Mouse (Mus musculus): ENCODE measurements around the gene Anxa9. TPM values are rescaled to one million over a fixed set of nuclear protein-coding genes. Genes with fewer than 3 reads are reported as not detected.
A peak's percentile ranks its signal among the peaks of the same experiment; 100 is the strongest.

The Anxa9 gene
- polyA plus RNA-seq, 1 experiment from 2014 or later = 0.28 TPM

GRCm38 (mm10) chr3:95315094-95315843 is 8.3 kb upstream of the Anxa9 start:
- peak overlapping the region; percentile 99 for H3K9ac ChIP-seq (replicated peaks; ENCODE audit: low read depth, low read length)
- H3K4me1 ChIP-seq (ENCODE audit: control insufficient read depth, insufficient read depth, low read length) = peaks cover 12% of the 10 kb centered on the region; the same call in 1 of the 2 replicates
- peak overlapping the region; percentile 43 for H3K4me2 ChIP-seq (ENCODE audit: low read depth, low read length)
- peak overlapping the region; percentile 90 for H3K4me3 ChIP-seq (ENCODE audit: low read depth, low read length)
- H3K27me3 ChIP-seq (ENCODE audit: control insufficient read depth, insufficient read depth, low read length) = no peaks in the 10 kb centered on the region
- H3K36me3 ChIP-seq (ENCODE audit: control insufficient read depth, insufficient read depth, low read length) = peaks cover 3% of the 10 kb centered on the region
- under 1% methylated on average over 66 of the region's 71 CpGs for WGBS
- H3K27ac ChIP-seq (ENCODE audit: low read depth, low read length) = peak overlapping the region; percentile 85
- ATAC-seq (ENCODE audit: low read depth) = peak; percentile 91
- H3K9me3 ChIP-seq (ENCODE audit: control insufficient read depth, low read length) = no peaks in the 10 kb centered on the region

- H3K27me3 ChIP-seq (ENCODE audit: control insufficient read depth, insufficient read depth, low read length) = no peaks in the 10 kb centered on the region
- H3K9me3 ChIP-seq (ENCODE audit: control insufficient read depth, low read length) = no peaks in the 10 kb centered on the region
- H3K4me3 ChIP-seq (ENCODE audit: low read depth, low read length) = peak within 1 kb of the TSS; percentile 90
- 2% methylated on average over 26 of the region's 27 CpGs for WGBS
- peak within 1 kb of the TSS; percentile 43 for H3K4me2 ChIP-seq (ENCODE audit: low read depth, low read length)
- peak within 1 kb of the TSS; percentile 85 for H3K27ac ChIP-seq (ENCODE audit: low read depth, low read length)
- no peaks in the 10 kb centered on the region for H3K36me3 ChIP-seq (ENCODE audit: control insufficient read depth, insufficient read depth, low read length)
- H3K9ac ChIP-seq (replicated peaks; ENCODE audit: low read depth, low read length) = peak within 1 kb of the TSS; percentile 99
- peak; percentile 39; the same call in 1 of the 2 replicates for ATAC-seq (ENCODE audit: low read depth)
- peaks cover 12% of the 10 kb centered on the region; the same call in 1 of the 2 replicates for H3K4me1 ChIP-seq (ENCODE audit: control insufficient read depth, insufficient read depth, low read length)
Observed at GRCm38 (mm10) chr3:95314486-95315093, 7.6 kb upstream of the Anxa9 start, which contains the start of gene Cers2. Cers2 (plus strand) TSS chr3:95314791.

GRCm38 (mm10) chr3:95314075-95314474 is 7.1 kb upstream of the Anxa9 start:
- 74% methylated on average over 6 of the region's 6 CpGs for WGBS
- Histone ChIP-seq H3K36me3 (ENCODE audit: control insufficient read depth, insufficient read depth, low read length) (no peaks in the 10 kb centered on the region), H3K4me1 (ENCODE audit: control insufficient read depth, insufficient read depth, low read length) (peaks cover 12% of the 10 kb centered on the region; the same call in 1 of the 2 replicates), H3K9ac (replicated peaks; ENCODE audit: low read depth, low read length) (no peak overlapping the region), H3K27me3 (ENCODE audit: control insufficient read depth, insufficient read depth, low read length) (no peaks in the 10 kb centered on the region), H3K27ac (ENCODE audit: low read depth, low read length) (no peak overlapping the region), H3K4me2 (ENCODE audit: low read depth, low read length) (no peak overlapping the region; the same call in 1 of the 2 replicates), H3K4me3 (ENCODE audit: low read depth, low read length) (no peak overlapping the region), H3K9me3 (ENCODE audit: control insufficient read depth, low read length) (no peaks in the 10 kb centered on the region)
- no peak for ATAC-seq (ENCODE audit: low read depth)

GRCm38 (mm10) chr3:95313476-95313875 is 6.5 kb upstream of the Anxa9 start:
- H3K9me3 ChIP-seq (ENCODE audit: control insufficient read depth, low read length) = no peaks in the 10 kb centered on the region
- no peak overlapping the region for H3K4me2 ChIP-seq (ENCODE audit: low read depth, low read length)
- no peak overlapping the region for H3K4me3 ChIP-seq (ENCODE audit: low read depth, low read length)
- no peak overlapping the region for H3K9ac ChIP-seq (replicated peaks; ENCODE audit: low read depth, low read length)
- no peaks in the 10 kb centered on the region for H3K36me3 ChIP-seq (ENCODE audit: control insufficient read depth, insufficient read depth, low read length)
- no peak overlapping the region for H3K27ac ChIP-seq (ENCODE audit: low read depth, low read length)
- ATAC-seq (ENCODE audit: low read depth) = no peak
- H3K4me1 ChIP-seq (ENCODE audit: control insufficient read depth, insufficient read depth, low read length) = peaks cover 12% of the 10 kb centered on the region; the same call in 1 of the 2 replicates
- H3K27me3 ChIP-seq (ENCODE audit: control insufficient read depth, insufficient read depth, low read length) = no peaks in the 10 kb centered on the region
- 39% methylated on average over 7 of the region's 7 CpGs for WGBS

- no peak overlapping the region for H3K4me3 ChIP-seq (ENCODE audit: low read depth, low read length)
- ATAC-seq (ENCODE audit: low read depth) = no peak
- WGBS = 81% methylated on average over 6 of the region's 6 CpGs
- no peaks in the 10 kb centered on the region for H3K27me3 ChIP-seq (ENCODE audit: control insufficient read depth, insufficient read depth, low read length)
- no peak overlapping the region for H3K9ac ChIP-seq (replicated peaks; ENCODE audit: low read depth, low read length)
- H3K9me3 ChIP-seq (ENCODE audit: control insufficient read depth, low read length) = no peaks in the 10 kb centered on the region
- peaks cover 12% of the 10 kb centered on the region; the same call in 1 of the 2 replicates for H3K4me1 ChIP-seq (ENCODE audit: control insufficient read depth, insufficient read depth, low read length)
- H3K4me2 ChIP-seq (ENCODE audit: low read depth, low read length) = no peak overlapping the region
- H3K27ac ChIP-seq (ENCODE audit: low read depth, low read length) = no peak overlapping the region
- no peaks in the 10 kb centered on the region for H3K36me3 ChIP-seq (ENCODE audit: control insufficient read depth, insufficient read depth, low read length)
Observed at GRCm38 (mm10) chr3:95312623-95313022, 5.6 kb upstream of the Anxa9 start.

- Histone ChIP-seq H3K27ac (ENCODE audit: low read depth, low read length) (no peak overlapping the region), H3K4me3 (ENCODE audit: low read depth, low read length) (no peak overlapping the region), H3K4me2 (ENCODE audit: low read depth, low read length) (no peak overlapping the region), H3K9ac (replicated peaks; ENCODE audit: low read depth, low read length) (no peak overlapping the region), H3K9me3 (ENCODE audit: control insufficient read depth, low read length) (no peaks in the 10 kb centered on the region), H3K36me3 (ENCODE audit: control insufficient read depth, insufficient read depth, low read length) (no peaks in the 10 kb centered on the region), H3K4me1 (ENCODE audit: control insufficient read depth, insufficient read depth, low read length) (peaks cover 4% of the 10 kb centered on the region; the same call in 1 of the 2 replicates), H3K27me3 (ENCODE audit: control insufficient read depth, insufficient read depth, low read length) (no peaks in the 10 kb centered on the region)
- no peak for ATAC-seq (ENCODE audit: low read depth)
- WGBS = 66% methylated on average over 9 of the region's 9 CpGs
Observed at GRCm38 (mm10) chr3:95310968-95311882, 4.2 kb upstream of the Anxa9 start.

GRCm38 (mm10) chr3:95310496-95310895 is 3.5 kb upstream of the Anxa9 start:
- Histone ChIP-seq H3K4me3 (ENCODE audit: low read depth, low read length) (no peak overlapping the region), H3K36me3 (ENCODE audit: control insufficient read depth, insufficient read depth, low read length) (no peaks in the 10 kb centered on the region), H3K27me3 (ENCODE audit: control insufficient read depth, insufficient read depth, low read length) (no peaks in the 10 kb centered on the region), H3K4me1 (ENCODE audit: control insufficient read depth, insufficient read depth, low read length) (no peaks in the 10 kb centered on the region), H3K27ac (ENCODE audit: low read depth, low read length) (no peak overlapping the region), H3K9me3 (ENCODE audit: control insufficient read depth, low read length) (no peaks in the 10 kb centered on the region), H3K4me2 (ENCODE audit: low read depth, low read length) (no peak overlapping the region), H3K9ac (replicated peaks; ENCODE audit: low read depth, low read length) (no peak overlapping the region)
- ATAC-seq (ENCODE audit: low read depth) = no peak
- 72% methylated on average over 3 of the region's 3 CpGs for WGBS

GRCm38 (mm10) chr3:95306244-95306643 is 732 bp downstream of the Anxa9 start:
- no peaks in the 10 kb centered on the region for H3K4me1 ChIP-seq (ENCODE audit: control insufficient read depth, insufficient read depth, low read length)
- no peaks in the 10 kb centered on the region for H3K9me3 ChIP-seq (ENCODE audit: control insufficient read depth, low read length)
- H3K4me2 ChIP-seq (ENCODE audit: low read depth, low read length) = no peak overlapping the region
- 90% methylated on average over 4 of the region's 4 CpGs for WGBS
- H3K27ac ChIP-seq (ENCODE audit: low read depth, low read length) = no peak overlapping the region
- H3K9ac ChIP-seq (replicated peaks; ENCODE audit: low read depth, low read length) = no peak overlapping the region
- H3K4me3 ChIP-seq (ENCODE audit: low read depth, low read length) = no peak overlapping the region
- H3K36me3 ChIP-seq (ENCODE audit: control insufficient read depth, insufficient read depth, low read length) = no peaks in the 10 kb centered on the region
- no peaks in the 10 kb centered on the region for H3K27me3 ChIP-seq (ENCODE audit: control insufficient read depth, insufficient read depth, low read length)
- ATAC-seq (ENCODE audit: low read depth) = no peak

Data from neural tube, embryonic 14.5 days (tissue).